In genomic region chr4:129461183-129461960, GRCm38 (mm10) we compare ENCODE assay signal across 8 mouse cellular contexts. TPM values are rescaled to one million over a fixed set of nuclear protein-coding genes. Genes with fewer than 3 reads are reported as not detected.
DNase-seq lines count a peak whose midpoint lies in the region; ATAC-seq and TF ChIP-seq lines count a peak whose summit lies in the region.

Bsdc1 (plus strand) TSS chr4:129461581.

- peak; percentile 98 for DNase-seq in G1E (ENCODE audit: low spot score)
- DNase-seq in cerebellum, adult 18-20 months, result peak; percentile 100
- DNase-seq in heart, postnatal 36 days, result peak; percentile 99
- peak; percentile 99 to 100 for DNase-seq in layer of hippocampus, adult 2 months (ENCODE audit: low spot score in 2 of 2)
- DNase-seq in lung, embryonic 14.5 days, result peak; percentile 100
- peak; percentile 100 for DNase-seq in thymus, adult 2 months

- ATAC-seq in G1E (ENCODE audit: extremely low read depth, insufficient number of reproducible peaks, low FRiP score, poor library complexity, severe bottlenecking), result peak; percentile 98
- ATAC-seq in forebrain, embryonic 16.5 days, result peak; percentile 99
- ATAC-seq in lung, embryonic 14.5 days (ENCODE audit: insufficient read depth), result peak; percentile 99

- intact Hi-C loops in heart, postnatal 36 days (cut with DNase I), result loop anchor here (5.0 kb wide), 1 partner anchor 141 kb away; the partner anchor contains the start of genes Eif3i and Tmem234

- H3K9ac ChIP-seq in forebrain, embryonic 16.5 days (replicated peaks; ENCODE audit: low read depth, low read length), result peak within 1 kb of the TSS; percentile 83
- peak within 1 kb of the TSS; percentile 73 for H3K9ac ChIP-seq in lung, embryonic 14.5 days

- H3K4me2 ChIP-seq in forebrain, embryonic 16.5 days (ENCODE audit: low read length), result peak within 1 kb of the TSS; percentile 89
- peak within 1 kb of the TSS; percentile 77 for H3K4me2 ChIP-seq in lung, embryonic 14.5 days

- H3K4me1 ChIP-seq in G1E (ENCODE audit: insufficient read depth, low read depth, low read length), result peaks cover 35% of the 10 kb centered on the region
- H3K4me1 ChIP-seq in forebrain, embryonic 16.5 days (replicated peaks; ENCODE audit: control insufficient read depth, insufficient read depth, low read length), result peaks cover 14% of the 10 kb centered on the region
- peaks cover 3% of the 10 kb centered on the region; the same call in 1 of the 2 replicates for H3K4me1 ChIP-seq in lung, embryonic 14.5 days (ENCODE audit: insufficient read depth)
- peaks cover 8% of the 10 kb centered on the region for H3K4me1 ChIP-seq in olfactory bulb, adult 2 months (ENCODE audit: control insufficient read depth, insufficient read depth, low read length)
- H3K4me1 ChIP-seq in thymus, adult 2 months (replicated peaks; ENCODE audit: control insufficient read depth, insufficient read depth, low read length), result peaks cover 9% of the 10 kb centered on the region

- under 1% methylated on average over 42 of the region's 46 CpGs for WGBS in forebrain, embryonic 16.5 days
- under 1% methylated on average over 46 of the region's 46 CpGs for WGBS in lung, embryonic 14.5 days
- under 1% methylated on average over 46 of the region's 46 CpGs for WGBS in olfactory bulb, adult 2 months
- 0% methylated on average over 46 of the region's 46 CpGs for WGBS in thymus, adult 2 months

- peaks cover 36% of the 10 kb centered on the region for H3K36me3 ChIP-seq in G1E (replicated peaks)
- H3K36me3 ChIP-seq in forebrain, embryonic 16.5 days (ENCODE audit: control insufficient read depth, insufficient read depth), result peaks cover 12% of the 10 kb centered on the region
- peaks cover 16% of the 10 kb centered on the region for H3K36me3 ChIP-seq in lung, embryonic 14.5 days (ENCODE audit: insufficient read depth)
- peaks cover 11% of the 10 kb centered on the region for H3K36me3 ChIP-seq in thymus, adult 2 months (ENCODE audit: control insufficient read depth, insufficient read depth, low read length)

- peak; percentile 36 for TF ChIP-seq POLR2A in olfactory bulb, adult 2 months (IDR thresholded peaks at IDR 0.05; ENCODE audit: insufficient read depth, low read depth, low read length)
- peak; percentile 56 for TF ChIP-seq POLR2A in thymus, adult 2 months (IDR thresholded peaks at IDR 0.05; ENCODE audit: control insufficient read depth, extremely low read depth, insufficient read depth, low read length, poor library complexity)

- TF ChIP-seq CTCF in G1E (IDR thresholded peaks at IDR 0.05; ENCODE audit: low read depth, low read length), result no peak
- TF ChIP-seq CTCF in layer of hippocampus, adult 2 months (conservative IDR thresholded peaks at IDR 0.05), result 0 out of 2 replicates have a peak, but pooled peaks have one; percentile 10
- TF ChIP-seq CTCF in lung, embryonic 14.5 days (IDR thresholded peaks at IDR 0.05; ENCODE audit: low read depth), result no peak
- no peak for TF ChIP-seq CTCF in olfactory bulb, adult 2 months (IDR thresholded peaks at IDR 0.05; ENCODE audit: insufficient read depth, low read depth, low read length)
- 0 out of 2 replicates have a peak, but pooled peaks have one; percentile 49 for TF ChIP-seq CTCF in thymus, adult 2 months (IDR thresholded peaks at IDR 0.05; ENCODE audit: borderline replicate concordance, control insufficient read depth, extremely low read depth, insufficient read depth, low read length, poor library complexity)

- peak within 1 kb of the TSS; percentile 96 for H3K27ac ChIP-seq in forebrain, embryonic 16.5 days (ENCODE audit: low read length)
- peak within 1 kb of the TSS; percentile 92 for H3K27ac ChIP-seq in layer of hippocampus, adult 2 months
- H3K27ac ChIP-seq in lung, embryonic 14.5 days (ENCODE audit: low read depth), result peak within 1 kb of the TSS; percentile 88
- peak within 1 kb of the TSS; percentile 91 for H3K27ac ChIP-seq in olfactory bulb, adult 2 months (ENCODE audit: insufficient read depth, low read depth, low read length)
- peak within 1 kb of the TSS; percentile 38 for H3K27ac ChIP-seq in thymus, adult 2 months (ENCODE audit: control insufficient read depth, insufficient read depth, low read length)

- H3K4me3 ChIP-seq in G1E (ENCODE audit: low read depth, low read length), result peak within 1 kb of the TSS; percentile 99
- H3K4me3 ChIP-seq in forebrain, embryonic 16.5 days (replicated peaks; ENCODE audit: low read length), result peak within 1 kb of the TSS; percentile 84
- peak within 1 kb of the TSS; percentile 90 for H3K4me3 ChIP-seq in layer of hippocampus, adult 2 months
- H3K4me3 ChIP-seq in lung, embryonic 14.5 days (ENCODE audit: low read depth, low read length), result peak within 1 kb of the TSS; percentile 84
- peak within 1 kb of the TSS; percentile 98 for H3K4me3 ChIP-seq in olfactory bulb, adult 2 months (ENCODE audit: insufficient read depth, low read depth, low read length)
- H3K4me3 ChIP-seq in thymus, adult 2 months (ENCODE audit: control insufficient read depth, insufficient read depth, low read length), result peak within 1 kb of the TSS; percentile 80

- H3K27me3 ChIP-seq in G1E (ENCODE audit: insufficient read depth, low read length), result no peaks in the 10 kb centered on the region
- H3K27me3 ChIP-seq in forebrain, embryonic 16.5 days (replicated peaks; ENCODE audit: control insufficient read depth, insufficient read depth, low read length), result no peaks in the 10 kb centered on the region
- H3K27me3 ChIP-seq in lung, embryonic 14.5 days (ENCODE audit: insufficient read depth, low read length), result no peaks in the 10 kb centered on the region
- no peaks in the 10 kb centered on the region for H3K27me3 ChIP-seq in thymus, adult 2 months (ENCODE audit: control insufficient read depth, insufficient read depth, low read length)

- H3K9me3 ChIP-seq in G1E (replicated peaks), result no peaks in the 10 kb centered on the region
- H3K9me3 ChIP-seq in forebrain, embryonic 16.5 days (ENCODE audit: control insufficient read depth, low read length), result no peaks in the 10 kb centered on the region
- no peaks in the 10 kb centered on the region for H3K9me3 ChIP-seq in lung, embryonic 14.5 days (ENCODE audit: low read depth, low read length)

RNA-seq across cellular contexts. Expression of gene Bsdc1, which starts in this region (rescaled TPM):
- total RNA-seq in G1E (2014; fragmentation: Nextera tagmentation) (25.0 and 91.3 TPM in 2 replicates), G1E (2017) (28.4 and 29.1 TPM in 2 replicates)
- 25.7 and 34.8 TPM in 2 replicates for polyA plus RNA-seq in G1E (2012)
- 43.7 and 46.8 TPM in 2 replicates for polyA plus RNA-seq in forebrain, embryonic 16.5 days (2015; fragmentation: Nextera tagmentation; extraction: Ambion mirVana)
- total RNA-seq in heart, postnatal 36 days (2021), result 10 to 100 TPM; 50.3 to 53.8 TPM
- total RNA-seq in layer of hippocampus, adult 2 months (2021), result 10 to 100 TPM; 56.2 to 62.7 TPM
- 20.5 and 20.9 TPM in 2 replicates for polyA plus RNA-seq in lung, embryonic 14.5 days (2014; fragmentation: Nextera tagmentation; extraction: Ambion mirVana)
- not detected in 2 replicates for polyA plus RNA-seq in olfactory bulb, adult 2 months (2012; ENCODE audit: insufficient read depth, insufficient read length, low replicate concordance, missing spikeins)
- 21.5 and 27.1 TPM in 2 replicates for polyA plus RNA-seq in thymus, adult 2 months (2012; rRNA removed)

Comparison
In these comparisons a context has a peak if more than half of its experiments do, and no peak if none do; other contexts are left out.
1. Peak in every context shown above with its lines: DNase-seq, ATAC-seq, H3K4me3 ChIP-seq and H3K27ac ChIP-seq.
2. CTCF ChIP-seq: peak in layer of hippocampus, adult 2 months (single experiment) and thymus, adult 2 months (single experiment); none in G1E (single experiment), lung, embryonic 14.5 days (single experiment) and olfactory bulb, adult 2 months (single experiment).
3. H3K27ac ChIP-seq: peak in every context shown above with its lines; median percentile 96 in forebrain, embryonic 16.5 days; 92 in layer of hippocampus, adult 2 months; 91 in olfactory bulb, adult 2 months; 88 in lung, embryonic 14.5 days; 38 in thymus, adult 2 months.